Mouse (Mus musculus): ENCODE data around the gene Siglecg. TPM values are rescaled to one million over a fixed set of nuclear protein-coding genes. Genes with fewer than 3 reads are reported as not detected.
"Not testable (repeated sequence)": the region's sequence is repeated elsewhere in the genome, so short reads cannot be mapped to it uniquely, and the experiment has no call there.

Gene Siglecg
- polyA plus RNA-seq (2016; fragmentation: Nextera tagmentation; extraction: Ambion mirVana), result not detected in 2 replicates

- no peaks in the 10 kb centered on the region for H3K9me3 ChIP-seq (replicated peaks)
- no peak within 1 kb of the TSS for H3K4me3 ChIP-seq
- H3K4me1 ChIP-seq (replicated peaks), result no peaks in the 10 kb centered on the region
- H3K27ac ChIP-seq (ENCODE audit: poor library complexity, severe bottlenecking), result no peak within 1 kb of the TSS
- no peaks in the 10 kb centered on the region for H3K27me3 ChIP-seq (replicated peaks)
- ATAC-seq (ENCODE audit: insufficient number of reproducible peaks, low FRiP score), result no peak
- no peak within 1 kb of the TSS for H3K4me2 ChIP-seq
- WGBS, result 70% methylated on average over 4 of the region's 4 CpGs
- H3K9ac ChIP-seq, result no peak within 1 kb of the TSS
- no peaks in the 10 kb centered on the region for H3K36me3 ChIP-seq
Measured at GRCm38 (mm10) chr7:43408131-43408553, at the start of gene Siglecg. Siglecg (plus strand) TSS chr7:43408204.

DNA sequence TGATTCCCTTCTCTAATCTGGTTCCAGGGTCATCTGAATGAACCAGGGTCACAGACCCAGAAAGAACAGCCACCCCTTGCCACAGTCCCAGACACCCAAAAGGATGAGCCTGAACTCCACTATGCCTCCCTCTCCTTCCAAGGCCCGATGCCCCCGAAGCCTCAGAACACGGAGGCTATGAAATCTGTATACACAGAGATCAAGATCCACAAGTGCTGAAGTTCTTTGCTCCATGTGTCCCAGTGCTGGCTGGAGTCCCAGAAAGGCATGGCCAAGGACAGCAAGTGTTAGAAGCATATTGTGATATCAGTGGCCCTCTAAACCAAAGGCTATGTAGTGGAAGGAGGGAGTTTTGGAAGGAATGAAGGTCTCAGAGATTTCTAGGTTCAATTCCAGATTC lies 49.4 kb upstream of the Siglecg start:
- no peak overlapping the region for H3K27ac ChIP-seq (ENCODE audit: poor library complexity, severe bottlenecking)
- no peak overlapping the region for H3K4me2 ChIP-seq
- no peaks in the 10 kb centered on the region for H3K36me3 ChIP-seq
- no peak overlapping the region for H3K9ac ChIP-seq
- H3K9me3 ChIP-seq (replicated peaks), result no peaks in the 10 kb centered on the region
- WGBS, result 81% methylated on average over 3 of the region's 3 CpGs
- H3K27me3 ChIP-seq (replicated peaks), result no peaks in the 10 kb centered on the region
- no peak overlapping the region for H3K4me3 ChIP-seq
- H3K4me1 ChIP-seq (replicated peaks), result no peaks in the 10 kb centered on the region
- ATAC-seq (ENCODE audit: insufficient number of reproducible peaks, low FRiP score), result no peak

- 76% methylated on average over 1 of the region's 1 CpGs for WGBS
- no peak for ATAC-seq (ENCODE audit: insufficient number of reproducible peaks, low FRiP score)
- Histone ChIP-seq H3K4me3 (no peak overlapping the region), H3K9ac (no peak overlapping the region), H3K9me3 (replicated peaks) (no peaks in the 10 kb centered on the region), H3K27ac (ENCODE audit: poor library complexity, severe bottlenecking) (no peak overlapping the region), H3K4me1 (replicated peaks) (no peaks in the 10 kb centered on the region), H3K4me2 (no peak overlapping the region), H3K27me3 (replicated peaks) (no peaks in the 10 kb centered on the region), H3K36me3 (no peaks in the 10 kb centered on the region)
Measured at GRCm38 (mm10) chr7:43361442-43361841, 46.6 kb upstream of the Siglecg start.

DNA sequence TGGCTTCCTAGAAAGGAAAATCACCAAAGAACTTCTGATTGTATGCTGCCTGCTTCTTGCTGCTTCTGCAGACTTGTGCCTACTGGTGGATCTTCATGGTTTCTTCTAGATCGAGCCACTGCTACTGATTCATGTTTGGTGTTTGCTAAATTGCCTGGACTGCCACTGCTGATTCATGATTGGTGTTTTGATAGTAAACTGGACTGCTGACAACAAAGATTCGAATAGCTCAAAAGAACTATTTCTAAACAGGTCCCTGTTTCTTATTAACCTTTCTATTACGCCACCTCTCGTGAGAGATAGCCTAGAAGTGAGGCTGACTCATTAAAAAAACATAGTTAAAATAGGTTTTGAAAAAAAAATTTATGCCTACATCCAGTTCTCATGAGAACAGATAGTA lies 46.0 kb upstream of the Siglecg start:
- WGBS, result 59% methylated on average over 4 of the region's 4 CpGs
- Histone ChIP-seq H3K4me3 (no peak overlapping the region), H3K4me2 (no peak overlapping the region), H3K9me3 (replicated peaks) (no peaks in the 10 kb centered on the region), H3K27me3 (replicated peaks) (no peaks in the 10 kb centered on the region), H3K9ac (no peak overlapping the region), H3K36me3 (no peaks in the 10 kb centered on the region), H3K27ac (ENCODE audit: poor library complexity, severe bottlenecking) (no peak overlapping the region), H3K4me1 (replicated peaks) (no peaks in the 10 kb centered on the region)
- ATAC-seq (ENCODE audit: insufficient number of reproducible peaks, low FRiP score), result no peak

DNA sequence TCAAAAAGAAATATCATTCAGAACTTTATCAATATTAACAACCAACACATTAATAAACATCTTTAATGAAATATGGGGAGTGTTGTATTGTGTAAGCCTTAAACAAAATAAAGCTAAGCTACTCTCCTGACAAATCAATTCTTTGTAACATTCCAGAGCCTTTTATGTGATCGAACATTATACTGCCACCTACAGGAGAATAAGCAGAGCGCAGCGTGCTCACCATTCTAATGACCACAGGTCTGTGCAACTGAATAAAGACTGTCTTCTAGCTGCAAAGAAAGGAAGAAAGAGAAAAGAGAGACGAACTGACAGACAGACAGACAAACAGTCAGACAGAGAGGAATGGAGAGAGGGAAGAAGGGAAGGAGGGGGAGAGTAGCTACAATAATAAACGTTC lies 29.8 kb upstream of the Siglecg start:
- no peaks in the 10 kb centered on the region for H3K36me3 ChIP-seq
- no peak overlapping the region for H3K4me3 ChIP-seq
- no peak overlapping the region for H3K9ac ChIP-seq
- no peaks in the 10 kb centered on the region for H3K27me3 ChIP-seq (replicated peaks)
- H3K4me2 ChIP-seq, result no peak overlapping the region
- H3K9me3 ChIP-seq (replicated peaks), result no peaks in the 10 kb centered on the region
- 19% methylated on average over 5 of the region's 5 CpGs for WGBS
- no peak for ATAC-seq (ENCODE audit: insufficient number of reproducible peaks, low FRiP score)
- H3K4me1 ChIP-seq (replicated peaks), result no peaks in the 10 kb centered on the region
- no peak overlapping the region for H3K27ac ChIP-seq (ENCODE audit: poor library complexity, severe bottlenecking)

DNA sequence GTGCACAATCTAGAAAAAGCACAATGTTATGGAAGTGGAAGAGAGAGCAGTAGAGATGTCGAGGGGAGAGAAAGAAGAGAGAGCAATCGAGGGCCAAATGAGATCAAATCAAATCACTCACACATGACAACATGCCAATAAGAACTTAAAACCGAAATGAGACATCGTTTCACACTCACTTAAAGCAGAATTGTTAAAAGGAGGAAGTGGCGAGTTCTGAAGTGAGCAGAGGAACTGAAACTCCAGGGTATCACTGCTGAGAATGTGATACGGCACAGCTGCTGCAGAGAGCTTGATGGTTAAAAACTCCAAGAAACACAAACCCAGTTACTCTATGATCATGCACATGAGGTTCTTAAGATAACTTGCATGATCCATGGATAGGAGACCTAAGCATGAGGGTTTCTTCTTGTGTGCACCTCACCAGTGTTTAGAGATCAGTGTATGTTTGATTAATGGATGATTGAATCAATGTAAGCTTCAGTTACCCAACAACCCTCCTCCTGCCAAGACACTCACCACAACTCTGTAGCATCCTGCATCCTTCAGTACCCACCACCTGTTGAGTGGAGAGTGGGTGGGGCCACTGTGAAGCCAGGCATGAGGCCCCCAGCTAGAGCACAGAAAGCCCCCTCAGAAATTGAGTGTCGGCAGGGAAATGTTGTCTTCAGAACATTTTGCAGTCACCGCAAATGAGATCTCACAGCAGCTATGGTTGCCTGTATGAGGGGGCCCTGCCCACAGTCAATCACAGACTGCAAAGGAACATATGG lies 15.5 kb upstream of the Siglecg start:
- Histone ChIP-seq H3K4me1 (replicated peaks) (no peaks in the 10 kb centered on the region), H3K27ac (ENCODE audit: poor library complexity, severe bottlenecking) (no peak overlapping the region), H3K4me3 (no peak overlapping the region), H3K27me3 (replicated peaks) (no peaks in the 10 kb centered on the region), H3K36me3 (no peaks in the 10 kb centered on the region), H3K9me3 (replicated peaks) (no peaks in the 10 kb centered on the region), H3K9ac (no peak overlapping the region), H3K4me2 (no peak overlapping the region)
- no peak for ATAC-seq (ENCODE audit: insufficient number of reproducible peaks, low FRiP score)
- WGBS, result 74% methylated on average over 8 of the region's 8 CpGs

GRCm38 (mm10) chr7:43399501-43399900 lies 8.5 kb upstream of the Siglecg start:
- H3K36me3 ChIP-seq, result no peaks in the 10 kb centered on the region
- ATAC-seq (ENCODE audit: insufficient number of reproducible peaks, low FRiP score), result no peak
- no peaks in the 10 kb centered on the region for H3K4me1 ChIP-seq (replicated peaks)
- H3K27me3 ChIP-seq (replicated peaks), result no peaks in the 10 kb centered on the region
- no peak overlapping the region for H3K27ac ChIP-seq (ENCODE audit: poor library complexity, severe bottlenecking)
- no peak overlapping the region for H3K4me3 ChIP-seq
- H3K9ac ChIP-seq, result no peak overlapping the region
- no peak overlapping the region for H3K4me2 ChIP-seq
- WGBS, result 76% methylated on average over 2 of the region's 2 CpGs
- H3K9me3 ChIP-seq (replicated peaks), result no peaks in the 10 kb centered on the region

- no peak for ATAC-seq (ENCODE audit: insufficient number of reproducible peaks, low FRiP score)
- H3K9me3 ChIP-seq (replicated peaks), result no peaks in the 10 kb centered on the region
- WGBS, result 32% methylated on average over 2 of the region's 2 CpGs
Measured at GRCm38 (mm10) chr7:43402718-43403117, 5.3 kb upstream of the Siglecg start.

GRCm38 (mm10) chr7:43407573-43407972 lies 431 bp upstream of the Siglecg start:
- no peak overlapping the region for H3K27ac ChIP-seq (ENCODE audit: poor library complexity, severe bottlenecking)
- H3K4me3 ChIP-seq, result no peak overlapping the region
- H3K9me3 ChIP-seq (replicated peaks), result no peaks in the 10 kb centered on the region
- no peaks in the 10 kb centered on the region for H3K4me1 ChIP-seq (replicated peaks)
- WGBS, result 77% methylated on average over 3 of the region's 3 CpGs
- no peak overlapping the region for H3K4me2 ChIP-seq
- H3K36me3 ChIP-seq, result no peaks in the 10 kb centered on the region
- no peak overlapping the region for H3K9ac ChIP-seq
- H3K27me3 ChIP-seq (replicated peaks), result no peaks in the 10 kb centered on the region
- no peak for ATAC-seq (ENCODE audit: insufficient number of reproducible peaks, low FRiP score)

More at GRCm38 (mm10) chr7:43402718-43403117, 5.3 kb upstream of the Siglecg start:
- H3K4me3 ChIP-seq, result no peak overlapping the region
- H3K4me1 ChIP-seq (replicated peaks), result no peaks in the 10 kb centered on the region
- no peak overlapping the region for H3K27ac ChIP-seq (ENCODE audit: poor library complexity, severe bottlenecking)
- no peak overlapping the region for H3K9ac ChIP-seq
- no peaks in the 10 kb centered on the region for H3K36me3 ChIP-seq
- no peak overlapping the region for H3K4me2 ChIP-seq
- H3K27me3 ChIP-seq (replicated peaks), result no peaks in the 10 kb centered on the region

GRCm38 (mm10) chr7:43409084-43409483 lies 1.1 kb downstream of the Siglecg start:
- Histone ChIP-seq H3K9me3 (replicated peaks) (no peaks in the 10 kb centered on the region), H3K36me3 (no peaks in the 10 kb centered on the region), H3K27ac (ENCODE audit: poor library complexity, severe bottlenecking) (no peak overlapping the region), H3K27me3 (replicated peaks) (no peaks in the 10 kb centered on the region), H3K4me2 (no peak overlapping the region), H3K4me3 (no peak overlapping the region), H3K9ac (no peak overlapping the region), H3K4me1 (replicated peaks) (no peaks in the 10 kb centered on the region)
- 55% methylated on average over 3 of the region's 3 CpGs for WGBS
- ATAC-seq (ENCODE audit: insufficient number of reproducible peaks, low FRiP score), result no peak

- not testable (repeated sequence) for ATAC-seq (ENCODE audit: insufficient number of reproducible peaks, low FRiP score); H3K27ac ChIP-seq (ENCODE audit: poor library complexity, severe bottlenecking); H3K36me3 ChIP-seq; H3K27me3 ChIP-seq (replicated peaks); H3K4me2 ChIP-seq; H3K9ac ChIP-seq; H3K9me3 ChIP-seq (replicated peaks); H3K4me3 ChIP-seq; H3K4me1 ChIP-seq (replicated peaks)
- WGBS, result 38% methylated on average over 4 of the region's 4 CpGs
Measured at GRCm38 (mm10) chr7:43411724-43412123, 3.7 kb downstream of the Siglecg start.

DNA sequence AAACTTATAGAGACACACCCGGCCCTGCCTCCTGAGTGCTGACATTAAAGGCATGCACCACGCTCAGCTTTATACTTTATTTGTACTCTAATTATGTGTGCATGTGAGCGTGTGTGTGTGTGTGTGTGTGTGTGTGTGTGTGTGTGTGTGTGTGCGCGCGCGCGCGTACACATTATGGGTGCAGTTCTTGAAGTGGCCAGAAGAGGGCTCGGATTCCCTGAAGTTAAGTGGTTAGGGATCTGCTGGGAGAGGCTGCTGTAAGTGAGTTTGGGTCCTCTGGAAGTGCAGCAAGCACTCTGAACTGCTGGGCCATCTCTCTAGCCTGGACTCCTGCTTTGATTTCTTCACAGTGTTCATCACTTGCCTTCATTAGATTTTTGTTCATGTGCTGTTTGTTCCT lies 9.3 kb downstream of the Siglecg start:
- Histone ChIP-seq H3K27me3 (replicated peaks) (no peaks in the 10 kb centered on the region), H3K9ac (no peak overlapping the region), H3K4me2 (no peak overlapping the region), H3K9me3 (replicated peaks) (peaks cover 10% of the 10 kb centered on the region), H3K4me3 (no peak overlapping the region), H3K36me3 (no peaks in the 10 kb centered on the region), H3K27ac (ENCODE audit: poor library complexity, severe bottlenecking) (no peak overlapping the region), H3K4me1 (replicated peaks) (no peaks in the 10 kb centered on the region)
- 78% methylated on average over 10 of the region's 10 CpGs for WGBS
- ATAC-seq (ENCODE audit: insufficient number of reproducible peaks, low FRiP score), result no peak

Measured in heart, embryonic 12.5 days (tissue).